Mouse (Mus musculus) heart, embryonic 11.5 days (tissue): ENCODE measurements around the gene Cyp4a32. TPM values are rescaled to one million over a fixed set of nuclear protein-coding genes. Genes with fewer than 3 reads are reported as not detected.
"Not testable (repeated sequence)": the region's sequence is repeated elsewhere in the genome, so short reads cannot be mapped to it uniquely, and the experiment has no call there.

Experiments
- ATAC-seq: fragments of 200-750 bp; cut with Nextera tagmentation; replicated peaks from 2 replicates; pipeline ENCODE4 v1.8.0; 2017; ENCODE audit warnings: moderate library complexity; ENCODE audit not compliant: insufficient number of reproducible peaks, low FRiP score, low TSS enrichment
- H3K27ac ChIP-seq: fragments of 300-500 bp; sonication (generic); 2 replicates; pipeline ENCODE4 v1.5.1; 2014; ENCODE audit warnings: mild to moderate bottlenecking, low read depth, low read length
- H3K27me3 ChIP-seq: fragments of 300-500 bp; sonication (generic); 2 replicates; pipeline ENCODE4 v1.6.1; 2014; ENCODE audit warnings: mild to moderate bottlenecking, low read length, mixed read lengths; ENCODE audit not compliant: control insufficient read depth, insufficient read depth
- H3K36me3 ChIP-seq: fragments of 300-500 bp; sonication (generic); 2 replicates; pipeline ENCODE4 v1.6.1; 2014; ENCODE audit warnings: mild to moderate bottlenecking, low read length, moderate library complexity, mixed read lengths; ENCODE audit not compliant: control insufficient read depth, insufficient read depth
- H3K4me1 ChIP-seq: fragments of 300-500 bp; sonication (generic); 2 replicates; pipeline ENCODE4 v1.6.1; 2014; ENCODE audit warnings: low read length; ENCODE audit not compliant: control insufficient read depth, insufficient read depth
- H3K4me2 ChIP-seq: fragments of 300-500 bp; sonication (generic); 2 replicates; pipeline ENCODE4 v1.6.1; 2014; ENCODE audit warnings: mild to moderate bottlenecking, moderate library complexity
- H3K4me3 ChIP-seq: fragments of 300-500 bp; sonication (generic); 2 replicates; pipeline ENCODE4 v1.5.1; 2014; ENCODE audit warnings: low read depth, low read length
- H3K9ac ChIP-seq: fragments of 300-500 bp; sonication (generic); 2 replicates; pipeline ENCODE4 v1.6.1; 2014; ENCODE audit warnings: mild to moderate bottlenecking, low read depth, low read length, moderate library complexity
- H3K9me3 ChIP-seq: fragments of 300-500 bp; sonication (generic); replicated peaks from 2 replicates; pipeline ENCODE4 v1.6.1; 2016; ENCODE audit warnings: low read length; ENCODE audit not compliant: control insufficient read depth
- WGBS: fragments of 180-500 bp; shearing (Covaris S2); extraction: QIAGEN DNeasy Blood & Tissue Kit; methylation state at CpG from one replicate; pipeline ENCODE4 v1.1.7; 2014; ENCODE audit not compliant: insufficient replicate concordance; 5-methylcytosine and 5-hydroxymethylcytosine counted together
- polyA plus RNA-seq: library from polyadenylated mRNA; unstranded; fragments of >200 nt; fragmentation: Nextera tagmentation; extraction: Ambion mirVana; gene quantifications from 2 replicates; pipeline ENCODE4 v1.2.1, GENCODE M21; 2014

Cyp4a32 gene
- not detected in 2 replicates for polyA plus RNA-seq

DNA sequence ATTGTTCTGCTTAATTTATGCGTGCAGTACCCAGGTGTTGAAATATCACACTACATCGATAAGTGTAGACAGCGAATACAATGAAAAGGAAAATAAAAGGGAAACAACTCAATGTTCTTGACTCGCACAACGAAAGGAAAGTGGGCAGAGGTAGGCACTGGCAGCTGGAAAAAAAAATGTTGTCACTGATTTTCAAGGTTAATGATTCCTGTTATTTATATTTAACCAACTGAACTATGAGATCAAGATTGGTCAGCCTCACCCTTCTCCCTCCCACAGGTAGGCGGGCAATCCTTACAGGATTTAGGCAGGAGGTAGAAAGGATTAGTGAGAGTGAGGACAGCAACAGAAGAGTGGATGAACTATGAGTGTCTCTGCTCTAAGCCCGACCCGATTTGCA is at the start of gene Cyp4a32:
Gene Cyp4a32 (plus strand): TSS at position 359 of the 400 bp plus-strand sequence.
- not testable (repeated sequence) for H3K9me3 ChIP-seq, H3K4me2 ChIP-seq, H3K4me3 ChIP-seq, H3K27me3 ChIP-seq, H3K27ac ChIP-seq, H3K9ac ChIP-seq, H3K4me1 ChIP-seq, ATAC-seq, H3K36me3 ChIP-seq
- 83% methylated on average over 6 of the region's 8 CpGs for WGBS

DNA sequence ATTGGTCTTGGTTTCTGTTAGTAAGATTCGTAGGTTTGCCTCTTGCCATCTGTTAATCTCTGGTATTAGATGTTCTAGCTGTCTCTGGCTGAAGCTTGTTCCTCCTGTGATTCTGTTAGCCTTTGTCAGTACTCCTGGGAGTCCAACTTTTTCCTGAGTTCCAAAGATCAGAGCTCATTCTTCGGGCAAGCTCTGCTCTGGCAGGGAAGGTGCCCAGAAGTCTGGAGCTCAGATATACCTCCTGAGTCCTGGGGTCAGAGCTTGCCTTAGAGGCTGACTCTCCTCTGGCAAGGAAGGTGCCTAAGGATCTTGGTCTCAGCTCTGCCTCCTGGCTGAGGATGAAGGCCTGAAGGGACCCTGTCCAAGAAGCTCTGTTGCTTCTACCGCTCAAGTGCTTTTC is 48.0 kb upstream of the Cyp4a32 start:
- Histone ChIP-seq H3K4me3 (no peak overlapping the region), H3K36me3 (no peaks in the 10 kb centered on the region)
- 77% methylated on average over 3 of the region's 3 CpGs for WGBS

DNA sequence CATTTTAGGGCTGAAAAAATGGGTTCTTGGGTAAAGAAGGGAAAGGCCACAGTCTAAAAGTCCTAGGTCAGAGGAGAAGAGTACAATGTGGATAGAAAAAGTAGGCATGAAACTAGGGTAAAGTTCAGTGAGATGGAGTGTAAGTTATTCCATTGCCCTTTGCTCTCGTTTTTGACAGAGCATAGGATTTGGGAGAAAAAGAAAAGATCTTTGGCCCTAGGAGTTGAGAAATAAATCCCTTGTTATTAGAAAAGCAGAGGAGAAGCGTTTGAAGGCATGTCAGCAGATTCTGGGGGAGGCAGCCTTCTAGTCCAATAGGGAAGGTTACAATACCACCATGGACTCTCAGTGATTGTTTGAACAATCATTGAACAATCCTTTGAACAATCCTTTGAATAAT is 45.3 kb upstream of the Cyp4a32 start:
- no peaks in the 10 kb centered on the region for H3K36me3 ChIP-seq
- no peak overlapping the region for H3K9ac ChIP-seq
- no peaks in the 10 kb centered on the region for H3K4me1 ChIP-seq
- no peaks in the 10 kb centered on the region for H3K27me3 ChIP-seq
- WGBS, result 65% methylated on average over 2 of the region's 2 CpGs
- ATAC-seq, result no peak
- no peak overlapping the region for H3K4me3 ChIP-seq
- no peak overlapping the region for H3K4me2 ChIP-seq
- H3K27ac ChIP-seq, result no peak overlapping the region
- no peaks in the 10 kb centered on the region for H3K9me3 ChIP-seq

More for the DNA sequence above, 48.0 kb upstream of the Cyp4a32 start:
- Histone ChIP-seq H3K9me3 (no peaks in the 10 kb centered on the region), H3K9ac (no peak overlapping the region), H3K27ac (no peak overlapping the region), H3K27me3 (no peaks in the 10 kb centered on the region), H3K4me2 (no peak overlapping the region), H3K4me1 (no peaks in the 10 kb centered on the region)
- no peak for ATAC-seq

DNA sequence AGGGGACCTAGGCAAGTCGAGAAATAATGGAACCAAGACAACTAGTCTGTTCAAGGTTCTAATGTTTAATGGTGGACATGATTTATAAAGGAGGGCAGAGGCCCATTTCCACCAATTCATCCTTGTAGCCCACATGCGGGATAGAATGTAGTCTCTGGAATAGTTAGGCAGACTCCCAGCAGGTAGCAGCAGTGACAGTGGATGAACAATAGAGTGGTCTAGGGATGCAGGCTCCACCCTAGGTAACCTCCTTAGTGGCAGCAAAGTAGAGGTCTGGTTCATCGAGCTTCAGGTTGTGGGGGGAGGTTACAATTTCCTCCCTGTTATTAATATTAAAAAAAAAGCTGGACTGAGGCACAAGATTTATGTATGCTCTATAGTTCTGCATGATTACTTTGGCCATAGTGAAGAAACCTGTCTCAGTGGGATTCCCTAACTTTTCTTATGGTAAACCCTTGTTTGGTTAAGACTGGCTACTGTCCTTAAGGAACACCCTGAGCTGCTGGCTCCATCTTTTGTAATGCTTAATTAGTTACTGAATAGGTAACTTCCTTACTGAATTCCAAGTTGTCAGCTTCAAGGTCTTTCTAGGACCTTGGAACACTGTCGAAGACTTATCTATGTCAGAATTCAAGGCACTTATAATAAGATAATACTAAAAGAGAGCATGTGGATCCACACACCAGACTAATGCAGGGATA is 42.8 kb upstream of the Cyp4a32 start:
- ATAC-seq, result no peak
- Histone ChIP-seq H3K4me3 (no peak overlapping the region), H3K9ac (no peak overlapping the region), H3K36me3 (no peaks in the 10 kb centered on the region), H3K9me3 (no peaks in the 10 kb centered on the region), H3K27me3 (no peaks in the 10 kb centered on the region), H3K4me2 (no peak overlapping the region), H3K27ac (no peak overlapping the region), H3K4me1 (no peaks in the 10 kb centered on the region)
- WGBS, result 62% methylated on average over 4 of the region's 4 CpGs

DNA sequence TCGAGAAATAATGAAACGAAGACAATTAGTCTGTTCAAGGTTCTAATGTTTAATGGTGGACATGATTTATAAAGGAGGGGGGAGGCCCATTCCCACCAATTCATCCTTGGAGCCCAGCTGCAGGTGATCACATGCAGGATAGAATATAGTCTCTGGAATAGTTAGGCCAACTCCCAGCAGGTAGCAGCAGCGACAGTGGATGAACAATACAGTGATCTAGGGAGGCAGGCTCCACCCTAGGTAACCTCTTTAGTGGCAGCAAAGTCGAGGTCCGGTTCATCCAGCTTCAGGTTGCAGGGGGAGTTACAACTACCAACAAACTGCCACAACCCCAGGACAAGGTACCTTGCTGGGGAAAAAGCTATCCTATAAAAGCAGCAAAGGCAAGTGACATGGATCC is 39.5 kb upstream of the Cyp4a32 start:
- not testable (repeated sequence) for H3K27ac ChIP-seq, ATAC-seq

DNA sequence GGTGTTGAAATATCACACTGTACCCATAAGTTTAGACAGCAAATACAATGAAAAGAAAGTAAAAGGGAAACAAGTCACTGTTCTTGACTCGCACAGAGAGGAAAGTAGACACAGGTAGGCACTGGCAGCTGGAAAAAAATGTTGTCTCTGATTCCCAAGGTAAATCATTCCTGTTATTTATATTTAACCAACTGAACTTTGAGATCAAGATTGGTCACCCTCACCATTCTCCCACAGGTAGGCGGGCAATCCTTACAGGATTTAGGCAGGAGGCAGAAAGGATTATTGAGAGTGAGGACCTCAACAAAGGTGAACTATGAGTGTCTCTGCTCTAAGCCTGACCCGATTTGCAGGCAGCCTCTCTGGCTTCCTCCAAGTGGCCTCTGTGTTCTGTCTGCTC is 37.4 kb upstream of the Cyp4a32 start, which contains the start of gene Cyp4a31:
Gene Cyp4a31 (plus strand): TSS at position 249 of the 400 bp plus-strand sequence.
- no peak for ATAC-seq
- Histone ChIP-seq H3K9me3 (no peaks in the 10 kb centered on the region), H3K27ac (no peak within 1 kb of the TSS), H3K4me3 (no peak within 1 kb of the TSS), H3K36me3 (no peaks in the 10 kb centered on the region), H3K27me3 (no peaks in the 10 kb centered on the region), H3K4me2 (no peak within 1 kb of the TSS), H3K4me1 (no peaks in the 10 kb centered on the region), H3K9ac (no peak within 1 kb of the TSS)
- WGBS, result 65% methylated on average over 3 of the region's 3 CpGs

More for the DNA sequence above, 39.5 kb upstream of the Cyp4a32 start:
- not testable (repeated sequence) for H3K36me3 ChIP-seq, H3K9me3 ChIP-seq, H3K4me2 ChIP-seq, H3K4me3 ChIP-seq, H3K27me3 ChIP-seq, H3K9ac ChIP-seq, H3K4me1 ChIP-seq
- WGBS, result 57% methylated on average over 5 of the region's 5 CpGs

DNA sequence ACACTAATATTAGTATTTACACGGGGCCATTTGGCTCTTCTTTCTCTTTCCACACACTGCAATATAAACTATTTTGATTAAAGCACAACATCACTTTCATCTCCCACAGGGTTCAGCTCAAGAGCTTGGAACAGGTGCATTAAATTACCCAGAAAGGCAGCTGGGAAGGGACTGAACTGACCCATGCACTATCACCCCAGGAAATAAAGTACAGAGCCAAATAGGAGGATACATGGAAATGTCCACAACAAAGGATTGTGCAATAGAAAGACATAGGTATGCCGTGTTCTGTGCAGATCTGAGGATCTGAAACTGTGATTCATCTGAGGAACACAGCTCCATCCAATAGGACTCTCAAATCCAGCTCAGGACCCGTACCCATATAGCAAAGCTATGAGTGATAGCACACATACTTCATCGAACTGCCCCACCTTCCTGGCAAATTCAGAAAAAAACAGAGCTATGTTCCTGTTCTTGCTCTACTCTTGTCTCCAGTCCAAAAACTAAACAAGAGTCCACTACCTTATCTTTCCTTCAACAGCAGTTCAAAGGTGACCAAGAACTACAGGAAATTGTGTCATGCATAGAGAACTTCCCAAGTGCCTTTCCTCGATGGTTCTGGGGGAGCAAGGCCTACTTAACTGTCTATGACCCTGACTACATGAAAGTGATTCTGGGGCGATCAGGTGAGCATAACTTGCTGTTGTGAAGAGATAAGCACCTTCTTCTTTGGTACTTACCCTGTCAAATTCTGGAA is 36.1 kb upstream of the Cyp4a32 start:
- H3K4me2 ChIP-seq, H3K9me3 ChIP-seq, H3K27ac ChIP-seq, H3K9ac ChIP-seq, H3K4me3 ChIP-seq, H3K27me3 ChIP-seq, H3K4me1 ChIP-seq, H3K36me3 ChIP-seq, ATAC-seq: not testable (repeated sequence)
- WGBS, result 61% methylated on average over 6 of the region's 6 CpGs

DNA sequence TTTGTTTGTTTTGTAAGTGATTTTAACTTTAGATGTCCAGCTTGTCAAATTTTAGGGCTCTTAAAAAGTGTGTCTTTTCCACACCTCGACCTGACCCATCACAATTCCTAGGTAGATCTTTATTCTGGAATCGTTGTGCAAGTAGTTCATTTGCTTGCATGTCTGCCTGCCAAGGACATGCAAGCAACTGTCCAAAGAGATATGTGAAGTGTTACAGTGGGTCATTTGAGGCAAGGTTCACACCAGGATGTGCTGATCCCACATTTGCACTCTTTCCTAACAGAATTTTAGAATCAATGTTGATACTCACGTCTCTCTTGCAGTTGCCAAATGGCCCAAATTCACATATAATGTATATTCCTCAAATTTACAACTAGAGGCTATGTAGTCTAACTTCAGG is 25.5 kb upstream of the Cyp4a32 start:
- 70% methylated on average over 3 of the region's 3 CpGs for WGBS
- H3K9ac ChIP-seq, result no peak overlapping the region
- no peaks in the 10 kb centered on the region for H3K9me3 ChIP-seq
- ATAC-seq, result no peak
- no peak overlapping the region for H3K4me3 ChIP-seq
- no peak overlapping the region for H3K27ac ChIP-seq
- H3K27me3 ChIP-seq, result no peaks in the 10 kb centered on the region
- H3K36me3 ChIP-seq, result no peaks in the 10 kb centered on the region
- no peaks in the 10 kb centered on the region for H3K4me1 ChIP-seq
- H3K4me2 ChIP-seq, result no peak overlapping the region
